ENCODE assay signal across 43 mouse cellular contexts in genomic region chr3:138325466-138325865, GRCm38 (mm10). TPM values are rescaled to one million over a fixed set of nuclear protein-coding genes. Genes with fewer than 3 reads are reported as not detected.
"Had no signal": no experiment of that assay in that cellular context is flagged by ENCODE, and none has a peak within 500 bp of the region (broad histone marks: within the 10 kb centered on the region; RNA-seq: fewer than 3 reads in every experiment).

No protein-coding gene starts in this region.

- H3K4me3 ChIP-seq: limb, embryonic 12.5 days; limb, embryonic 13.5 days; limb, embryonic 15.5 days; liver, embryonic 12.5 days; liver, embryonic 13.5 days; liver, embryonic 15.5 days; lung, embryonic 15.5 days; megakaryocyte, embryonic 14.5 days; midbrain, embryonic 10.5 days; midbrain, embryonic 12.5 days; midbrain, embryonic 13.5 days; midbrain, embryonic 15.5 days; myocyte; neural tube, embryonic 12.5 days had no signal

- H3K4me1 ChIP-seq: limb, embryonic 12.5 days; limb, embryonic 13.5 days; limb, embryonic 15.5 days; liver, embryonic 12.5 days; liver, embryonic 13.5 days; liver, embryonic 15.5 days; lung, embryonic 15.5 days; megakaryocyte, embryonic 14.5 days; midbrain, embryonic 10.5 days; midbrain, embryonic 12.5 days; midbrain, embryonic 13.5 days; midbrain, embryonic 15.5 days; neural tube, embryonic 12.5 days had no signal

- H3K27me3 ChIP-seq: limb, embryonic 12.5 days; limb, embryonic 13.5 days; limb, embryonic 15.5 days; liver, embryonic 12.5 days; liver, embryonic 13.5 days; liver, embryonic 15.5 days; lung, embryonic 15.5 days; megakaryocyte, embryonic 14.5 days; midbrain, embryonic 12.5 days; midbrain, embryonic 13.5 days; midbrain, embryonic 15.5 days; neural tube, embryonic 12.5 days had no signal

- DNase-seq: left cerebral cortex, postnatal 4 days; liver; liver, embryonic 13.5 days; liver, postnatal 0 days; lung, adult 18-20 months; lung, adult 2 months; lung, embryonic 14.5 days; lung, postnatal 10 days; lung, postnatal 14 days; lung, postnatal 36 days; lung, postnatal 4 days; midbrain, embryonic 14.5 days had no signal

- H3K36me3 ChIP-seq: limb, embryonic 12.5 days; limb, embryonic 13.5 days; limb, embryonic 15.5 days; liver, embryonic 12.5 days; liver, embryonic 13.5 days; liver, embryonic 15.5 days; lung, embryonic 15.5 days; midbrain, embryonic 10.5 days; midbrain, embryonic 12.5 days; midbrain, embryonic 13.5 days; midbrain, embryonic 15.5 days; neural tube, embryonic 12.5 days had no signal

- H3K27ac ChIP-seq: limb, embryonic 12.5 days; limb, embryonic 13.5 days; limb, embryonic 15.5 days; liver, embryonic 12.5 days; liver, embryonic 13.5 days; liver, embryonic 14.5 days; liver, embryonic 15.5 days; lung, embryonic 15.5 days; macrophage; midbrain, embryonic 10.5 days; midbrain, embryonic 12.5 days; midbrain, embryonic 13.5 days; midbrain, embryonic 15.5 days; neural tube, embryonic 12.5 days had no signal

- H3K9me3 ChIP-seq: limb, embryonic 12.5 days; limb, embryonic 13.5 days; limb, embryonic 15.5 days; liver, embryonic 12.5 days; liver, embryonic 13.5 days; liver, embryonic 15.5 days; lung, embryonic 15.5 days; megakaryocyte, embryonic 14.5 days; midbrain, embryonic 12.5 days; midbrain, embryonic 13.5 days; midbrain, embryonic 15.5 days; neural tube, embryonic 12.5 days had no signal

RNA-seq across cellular contexts. Expression of gene Adh6a, which starts 12.4 kb away (rescaled TPM):
- total RNA-seq: left cerebral cortex, postnatal 10 days; left cerebral cortex, postnatal 14 days; left cerebral cortex, postnatal 25 days; left cerebral cortex, postnatal 36 days; left cerebral cortex, postnatal 4 days; liver, adult 2 months; megakaryocyte progenitor cell, adult 5-6 weeks; megakaryocyte, adult 5-6 weeks; megakaryocyte-erythroid progenitor cell, adult 5-6 weeks; midbrain, postnatal 0 days; monocyte, adult 5-6 weeks had no signal
- polyA plus RNA-seq: limb, embryonic 11.5 days; limb, embryonic 12.5 days; limb, embryonic 13.5 days; liver, adult 2 months; liver, embryonic 11.5 days; liver, embryonic 12.5 days; liver, embryonic 13.5 days; liver, embryonic 14.5 days; liver, embryonic 15.5 days; liver, embryonic 16.5 days; liver, postnatal 0 days; macrophage; midbrain, embryonic 10.5 days; midbrain, embryonic 11.5 days; midbrain, embryonic 12.5 days; midbrain, embryonic 13.5 days; midbrain, embryonic 14.5 days; midbrain, embryonic 15.5 days; midbrain, embryonic 16.5 days; midbrain, postnatal 0 days; myocyte; neural tube, embryonic 11.5 days; neural tube, embryonic 12.5 days had no signal

RNA-seq across cellular contexts. Expression of gene Adh6b, which starts 16.1 kb away (rescaled TPM):
- total RNA-seq: left cerebral cortex, postnatal 10 days; left cerebral cortex, postnatal 25 days; left cerebral cortex, postnatal 36 days; liver, adult 2 months; megakaryocyte progenitor cell, adult 5-6 weeks; megakaryocyte, adult 5-6 weeks; megakaryocyte-erythroid progenitor cell, adult 5-6 weeks; monocyte, adult 5-6 weeks had no signal
- polyA plus RNA-seq: lung, adult 2 months; macrophage; midbrain, embryonic 14.5 days; midbrain, embryonic 15.5 days; myocyte had no signal
